Comparison of ENCODE assay signal across 13 mouse cellular contexts in genomic region chr10:79877757-79878156, GRCm38 (mm10). TPM values are rescaled to one million over a fixed set of nuclear protein-coding genes. Genes with fewer than 3 reads are reported as not detected.
DNase-seq lines count a peak whose midpoint lies in the region; ATAC-seq and TF ChIP-seq lines count a peak whose summit lies in the region.
"Had no signal": no experiment of that assay in that cellular context is flagged by ENCODE, and none has a peak within 500 bp of the region (broad histone marks: within the 10 kb centered on the region; RNA-seq: fewer than 3 reads in every experiment).

No protein-coding gene starts in this region.

- H3K27ac ChIP-seq in bone marrow, adult 2 months (ENCODE audit: control insufficient read depth, insufficient read depth, low read depth, low read length, poor library complexity), result peak overlapping the region; percentile 45; the same call in 1 of the 2 replicates
- H3K27ac ChIP-seq in kidney, embryonic 15.5 days, result peak overlapping the region; percentile 28; the same call in 1 of the 2 replicates
- H3K27ac ChIP-seq in intestine, embryonic 16.5 days (ENCODE audit: low read length), result no peak overlapping the region
- H3K27ac ChIP-seq: lung, embryonic 15.5 days; neural tube, embryonic 13.5 days had no signal

- TF ChIP-seq CTCF in bone marrow, adult 2 months (IDR thresholded peaks at IDR 0.05; ENCODE audit: control insufficient read depth, insufficient read depth, low read length), result no peak

- H3K9me3 ChIP-seq in kidney, embryonic 15.5 days (replicated peaks), result no peaks in the 10 kb centered on the region
- no peaks in the 10 kb centered on the region for H3K9me3 ChIP-seq in intestine, embryonic 16.5 days (ENCODE audit: control insufficient read depth, low read length)
- H3K9me3 ChIP-seq: lung, embryonic 15.5 days; neural tube, embryonic 13.5 days had no signal

- H3K4me2 ChIP-seq in kidney, embryonic 15.5 days, result no peak overlapping the region
- H3K4me2 ChIP-seq in intestine, embryonic 16.5 days (ENCODE audit: low read depth, low read length), result no peak overlapping the region
- H3K4me2 ChIP-seq: lung, embryonic 15.5 days; neural tube, embryonic 13.5 days had no signal

- H3K9ac ChIP-seq in kidney, embryonic 15.5 days, result no peak overlapping the region
- H3K9ac ChIP-seq in intestine, embryonic 16.5 days (ENCODE audit: low read depth, low read length), result no peak overlapping the region
- H3K9ac ChIP-seq: lung, embryonic 15.5 days; neural tube, embryonic 13.5 days had no signal

- 0 out of 2 replicates have a peak, but pooled peaks cover 5% of the 10 kb centered on the region for H3K27me3 ChIP-seq in kidney, embryonic 15.5 days
- H3K27me3 ChIP-seq in intestine, embryonic 16.5 days (replicated peaks; ENCODE audit: control insufficient read depth, insufficient read depth, low read length), result peaks cover 3% of the 10 kb centered on the region; the same call in 1 of the 2 replicates

- no peak for TF ChIP-seq POLR2A in bone marrow, adult 2 months (IDR thresholded peaks at IDR 0.05; ENCODE audit: borderline replicate concordance, control insufficient read depth, low read depth, low read length)

- 2% methylated on average over 12 of the region's 12 CpGs for WGBS in bone marrow, adult 2 months
- WGBS in kidney, embryonic 15.5 days, result 44% methylated on average over 12 of the region's 12 CpGs
- WGBS in intestine, embryonic 16.5 days, result 58% methylated on average over 12 of the region's 12 CpGs

- no peak for ATAC-seq in kidney, embryonic 15.5 days (replicated peaks; ENCODE audit: low FRiP score)
- ATAC-seq in intestine, embryonic 16.5 days, result no peak

- no peaks in the 10 kb centered on the region for H3K36me3 ChIP-seq in kidney, embryonic 15.5 days
- H3K36me3 ChIP-seq in intestine, embryonic 16.5 days (ENCODE audit: control insufficient read depth, insufficient read depth, low read length), result no peaks in the 10 kb centered on the region
- H3K36me3 ChIP-seq: lung, embryonic 15.5 days; neural tube, embryonic 13.5 days had no signal

- peak; percentile 69 for DNase-seq in adrenal gland, postnatal 14 days
- DNase-seq in adrenal gland, adult 18-20 months (ENCODE audit: low spot score in 2 of 2), result no peak
- peak; percentile 71 for DNase-seq in lung, postnatal 25 days (ENCODE audit: low spot score)
- no peak for DNase-seq in frontal cortex, adult 2 months (ENCODE audit: extremely low spot score in 1 of 2, low spot score in 1 of 2)
- DNase-seq in layer of hippocampus, postnatal 25 days (ENCODE audit: extremely low spot score in 1 of 2, low spot score in 1 of 2), result no peak

- H3K4me1 ChIP-seq in bone marrow, adult 2 months (ENCODE audit: control insufficient read depth, insufficient read depth, low read length), result peaks cover 15% of the 10 kb centered on the region
- peaks cover 67% of the 10 kb centered on the region for H3K4me1 ChIP-seq in kidney, embryonic 15.5 days
- H3K4me1 ChIP-seq in intestine, embryonic 16.5 days (ENCODE audit: control insufficient read depth, insufficient read depth, low read length), result peaks cover 41% of the 10 kb centered on the region

- H3K4me3 ChIP-seq in bone marrow, adult 2 months (replicated peaks; ENCODE audit: control insufficient read depth, low read depth, low read length), result peak overlapping the region; percentile 14
- no peak overlapping the region for H3K4me3 ChIP-seq in kidney, embryonic 15.5 days (replicated peaks)
- no peak overlapping the region for H3K4me3 ChIP-seq in intestine, embryonic 16.5 days (ENCODE audit: low read length)
- H3K4me3 ChIP-seq: lung, embryonic 15.5 days; neural tube, embryonic 13.5 days had no signal

RNA-seq across cellular contexts. Expression of gene Plppr3, which starts 3.3 kb away (rescaled TPM):
- total RNA-seq in adrenal gland, postnatal 14 days (2021), result 0.93 and 2.2 TPM in 2 replicates
- total RNA-seq in adrenal gland, adult 18-20 months (2021), result 1 to 10 TPM; 1.4 to 2.8 TPM
- polyA plus RNA-seq in bone marrow, adult 2 months (2011; ENCODE audit: insufficient read depth, insufficient read length, low replicate concordance, missing spikeins), result 16.4 and 32.4 TPM in 2 replicates
- 62.1 and 74.5 TPM in 2 replicates for polyA plus RNA-seq in kidney, embryonic 15.5 days (2015; fragmentation: Nextera tagmentation; extraction: Ambion mirVana)
- polyA plus RNA-seq in frontal cortex, adult 2 months (2012; rRNA removed), result 124 and 134 TPM in 2 replicates
- 10 to 100 TPM; 32.4 to 34.4 TPM for total RNA-seq in layer of hippocampus, postnatal 25 days (2021)
- polyA plus RNA-seq in intestine, embryonic 16.5 days (2015; fragmentation: Nextera tagmentation; extraction: Ambion mirVana), result 25.5 and 28.2 TPM in 2 replicates

RNA-seq across cellular contexts. Expression of gene Prtn3, which starts 3.5 kb away (rescaled TPM):
- 1.0 TPM in 1 of 2 replicates, not detected in the other for total RNA-seq in adrenal gland, postnatal 14 days (2021)
- total RNA-seq in adrenal gland, adult 18-20 months (2021), result 1 to 10 TPM in 1 of 2 experiments, not detected in 1; 1.1 TPM
- polyA plus RNA-seq in bone marrow, adult 2 months (2011; ENCODE audit: insufficient read depth, insufficient read length, low replicate concordance, missing spikeins), result 143 and 259 TPM in 2 replicates
- 7.4 and 8.3 TPM in 2 replicates for polyA plus RNA-seq in kidney, embryonic 15.5 days (2015; fragmentation: Nextera tagmentation; extraction: Ambion mirVana)
- polyA plus RNA-seq in frontal cortex, adult 2 months (2012; rRNA removed), result 5.8 and 6.7 TPM in 2 replicates
- total RNA-seq in layer of hippocampus, postnatal 25 days (2021), result 1 to 10 TPM; 1.1 to 1.4 TPM
- polyA plus RNA-seq in intestine, embryonic 16.5 days (2015; fragmentation: Nextera tagmentation; extraction: Ambion mirVana), result 2.7 and 2.8 TPM in 2 replicates

RNA-seq across cellular contexts. Expression of gene Elane, which starts 8.3 kb away (rescaled TPM):
- total RNA-seq in adrenal gland, postnatal 14 days (2021), result 0.70 TPM in 1 of 2 replicates, not detected in the other
- total RNA-seq in adrenal gland, adult 18-20 months (2021), result not detected
- 102 and 162 TPM in 2 replicates for polyA plus RNA-seq in bone marrow, adult 2 months (2011; ENCODE audit: insufficient read depth, insufficient read length, low replicate concordance, missing spikeins)
- 2.6 and 3.4 TPM in 2 replicates for polyA plus RNA-seq in kidney, embryonic 15.5 days (2015; fragmentation: Nextera tagmentation; extraction: Ambion mirVana)
- 0.27 TPM in 1 of 2 replicates, not detected in the other for polyA plus RNA-seq in frontal cortex, adult 2 months (2012; rRNA removed)
- total RNA-seq in layer of hippocampus, postnatal 25 days (2021), result not detected
- polyA plus RNA-seq in intestine, embryonic 16.5 days (2015; fragmentation: Nextera tagmentation; extraction: Ambion mirVana), result 0.42 and 2.4 TPM in 2 replicates
- polyA plus RNA-seq: cortical plate, adult 2 months; large intestine, adult 2 months had no signal

RNA-seq across cellular contexts. Expression of gene Cfd, which starts 12.9 kb away (rescaled TPM):
- 561 and 750 TPM in 2 replicates for total RNA-seq in adrenal gland, postnatal 14 days (2021)
- total RNA-seq in adrenal gland, adult 18-20 months (2021), result 1,000 to 10,000 TPM; 1,757 to 2,495 TPM
- 20.0 TPM in 1 of 2 replicates, not detected in the other for polyA plus RNA-seq in bone marrow, adult 2 months (2011; ENCODE audit: insufficient read depth, insufficient read length, low replicate concordance, missing spikeins)
- polyA plus RNA-seq in kidney, embryonic 15.5 days (2015; fragmentation: Nextera tagmentation; extraction: Ambion mirVana), result not detected in 2 replicates
- 1.1 and 3.5 TPM in 2 replicates for polyA plus RNA-seq in frontal cortex, adult 2 months (2012; rRNA removed)
- total RNA-seq in layer of hippocampus, postnatal 25 days (2021), result not detected
- not detected in 2 replicates for polyA plus RNA-seq in intestine, embryonic 16.5 days (2015; fragmentation: Nextera tagmentation; extraction: Ambion mirVana)
- polyA plus RNA-seq: lung, embryonic 15.5 days; neural tube, embryonic 13.5 days; stomach, embryonic 14.5 days had no signal

RNA-seq across cellular contexts. Expression of gene Ptbp1, which starts 23.5 kb away (rescaled TPM):
- total RNA-seq in adrenal gland, postnatal 14 days (2021), result 291 and 302 TPM in 2 replicates
- total RNA-seq in adrenal gland, adult 18-20 months (2021), result 100 to 1,000 TPM; 301 to 357 TPM
- polyA plus RNA-seq in bone marrow, adult 2 months (2011; ENCODE audit: insufficient read depth, insufficient read length, low replicate concordance, missing spikeins), result 113 and 188 TPM in 2 replicates
- 398 and 438 TPM in 2 replicates for polyA plus RNA-seq in kidney, embryonic 15.5 days (2015; fragmentation: Nextera tagmentation; extraction: Ambion mirVana)
- 59.5 and 71.5 TPM in 2 replicates for polyA plus RNA-seq in frontal cortex, adult 2 months (2012; rRNA removed)
- 10 to 100 TPM; 44.0 to 66.0 TPM for total RNA-seq in layer of hippocampus, postnatal 25 days (2021)
- 295 and 302 TPM in 2 replicates for polyA plus RNA-seq in intestine, embryonic 16.5 days (2015; fragmentation: Nextera tagmentation; extraction: Ambion mirVana)

Comparison
In these comparisons a context has a peak if more than half of its experiments do, and no peak if none do; other contexts are left out.
1. DNase-seq: peak in adrenal gland, postnatal 14 days (single experiment) and lung, postnatal 25 days (single experiment); none in adrenal gland, adult 18-20 months (0 of 2), frontal cortex, adult 2 months (0 of 2) and layer of hippocampus, postnatal 25 days (0 of 2).
2. RNA of gene Prtn3, which starts 3.5 kb away (polyA plus RNA-seq): 143 to 259 TPM in bone marrow, adult 2 months; 7.4 to 8.3 TPM in kidney, embryonic 15.5 days, 5.8 to 6.7 TPM in frontal cortex, adult 2 months and 2.7 to 2.8 TPM in intestine, embryonic 16.5 days; every median in the first group is over 10 times any median in the second.
3. RNA of gene Elane, which starts 8.3 kb away (polyA plus RNA-seq): 102 to 162 TPM in bone marrow, adult 2 months; 2.6 to 3.4 TPM in kidney, embryonic 15.5 days, 0.42 to 2.4 TPM in intestine, embryonic 16.5 days and 0.27 TPM in frontal cortex, adult 2 months; every median in the first group is over 10 times any median in the second.